Mouse (Mus musculus) gastrocnemius, adult 2 months (tissue): ENCODE measurements around the gene Exoc1. TPM values are rescaled to one million over a fixed set of nuclear protein-coding genes. Genes with fewer than 3 reads are reported as not detected.

ENCODE experiments used
- DNase-seq: peaks from one replicate; pipeline ENCODE4 v3.0.0; 2022
- H3K27ac ChIP-seq: fragments of 200-600 bp; 2 replicates; pipeline ENCODE4 v1.8.1; 2022; ENCODE audit warnings: mild to moderate bottlenecking
- H3K4me3 ChIP-seq: fragments of 200-600 bp; 2 replicates; pipeline ENCODE4 v1.8.1; 2022; ENCODE audit warnings: mild to moderate bottlenecking, moderate library complexity
- CTCF ChIP-seq: fragments of 200-600 bp; IDR thresholded peaks from 2 replicates; pipeline ENCODE4 v1.8.1; 2022; ENCODE audit warnings: antibody characterized with exemption, mild to moderate bottlenecking, moderate library complexity
- intact Hi-C: fragments of 180-260 bp; cut with DNase I; formaldehyde crosslinking; loops from one replicate; pipeline ENCODE4 v1.15.1; 2025
- long read RNA-seq, 2 experiments: library from polyadenylated mRNA; stranded (forward); transcript quantifications; one replicate each; pipeline ENCODE4 v2.0.0; 2021
- total RNA-seq, 2 experiments: library from RNA; stranded (reverse); gene quantifications; 2 replicates each; pipeline ENCODE4 v1.2.3; 2021

The Exoc1 gene
- total RNA-seq, result 10 to 100 TPM; 11.6 to 12.0 TPM
- long read RNA-seq, experiment 1, transcript Exoc1-201 (18 exons, 3,272 nt), result major isoform, 6 of 15 reads
- long read RNA-seq, experiment 1, partial matches to known transcripts, result 2 of 15 reads
- long read RNA-seq, experiment 1, other reads (novel, unspliced or antisense), result 7 of 15 reads
- long read RNA-seq, experiment 2, partial matches to known transcripts, result 1 of 9 reads
- long read RNA-seq, experiment 2, other reads (novel, unspliced or antisense), result 6 of 9 reads

- peak; percentile 95 for DNase-seq
- Histone ChIP-seq H3K27ac (peak within 1 kb of the TSS; percentile 89), H3K4me3 (peak within 1 kb of the TSS; percentile 86)
- no peak for TF ChIP-seq CTCF
- intact Hi-C loops, result no loop called here
Measured at GRCm38 (mm10) chr5:76529040-76529703, at the start of gene Exoc1. Gene Exoc1 (plus strand): TSS chr5:76529311.

GRCm38 (mm10) chr5:76483811-76484210 is 45.3 kb upstream of the Exoc1 start, which contains the start of gene Gm7271:
Gene Gm7271 (plus strand): TSS chr5:76484040.
- TF ChIP-seq CTCF, result no peak
- intact Hi-C loops, result no loop called here
- no peak within 1 kb of the TSS for H3K4me3 ChIP-seq
- no peak within 1 kb of the TSS for H3K27ac ChIP-seq
- no peak for DNase-seq

GRCm38 (mm10) chr5:76495126-76495525 is 34.0 kb upstream of the Exoc1 start:
- TF ChIP-seq CTCF, result no peak
- no peak overlapping the region for H3K4me3 ChIP-seq
- intact Hi-C loops, result no loop called here
- no peak for DNase-seq
- H3K27ac ChIP-seq, result no peak overlapping the region

GRCm38 (mm10) chr5:76522446-76522845 is 6.7 kb upstream of the Exoc1 start:
- no peak for DNase-seq
- no peak overlapping the region for H3K27ac ChIP-seq
- H3K4me3 ChIP-seq, result no peak overlapping the region
- no peak for TF ChIP-seq CTCF
- intact Hi-C loops, result no loop called here

GRCm38 (mm10) chr5:76524623-76525022 is 4.5 kb upstream of the Exoc1 start:
- no peak overlapping the region for H3K4me3 ChIP-seq
- intact Hi-C loops, result no loop called here
- no peak for TF ChIP-seq CTCF
- DNase-seq, result no peak
- peak overlapping the region; percentile 12; the same call in 1 of the 2 replicates for H3K27ac ChIP-seq

- Histone ChIP-seq H3K27ac (peak overlapping the region; percentile 12; the same call in 1 of the 2 replicates), H3K4me3 (no peak overlapping the region)
- intact Hi-C loops, result no loop called here
- no peak for DNase-seq
- TF ChIP-seq CTCF, result no peak
Measured at GRCm38 (mm10) chr5:76525066-76525465, 4.0 kb upstream of the Exoc1 start.

- Histone ChIP-seq H3K4me3 (no peak overlapping the region), H3K27ac (no peak overlapping the region)
- no peak for DNase-seq
- intact Hi-C loops, result no loop called here
- TF ChIP-seq CTCF, result peak; percentile 26; the same call in 1 of the 2 replicates
Measured at GRCm38 (mm10) chr5:76525829-76526228, 3.3 kb upstream of the Exoc1 start.

- intact Hi-C loops, result loop anchor here (10.0 kb wide), 1 partner anchor 225 kb away; the partner anchor contains the start of gene Clock
- peak overlapping the region; percentile 86 for H3K4me3 ChIP-seq
- no peak for TF ChIP-seq CTCF
- H3K27ac ChIP-seq, result peak overlapping the region; percentile 89
- DNase-seq, result no peak
Measured at GRCm38 (mm10) chr5:76529704-76530066, 574 bp downstream of the Exoc1 start.

GRCm38 (mm10) chr5:76533186-76533585 is 4.1 kb downstream of the Exoc1 start:
- intact Hi-C loops, result loop anchor here (10.0 kb wide), 1 partner anchor 228 kb away; the partner anchor contains the start of gene Clock
- DNase-seq, result peak; percentile 61

GRCm38 (mm10) chr5:76536231-76536630 is 7.1 kb downstream of the Exoc1 start:
- H3K4me3 ChIP-seq, result no peak overlapping the region
- TF ChIP-seq CTCF, result no peak
- no peak overlapping the region for H3K27ac ChIP-seq
- DNase-seq, result no peak
- intact Hi-C loops, result loop anchor here (10.0 kb wide), 1 partner anchor 231 kb away; the partner anchor contains the start of gene Clock

More at GRCm38 (mm10) chr5:76533186-76533585, 4.1 kb downstream of the Exoc1 start:
- H3K27ac ChIP-seq, result peak overlapping the region; percentile 70
- H3K4me3 ChIP-seq, result peak overlapping the region; percentile 13; the same call in 1 of the 2 replicates
- no peak for TF ChIP-seq CTCF

- intact Hi-C loops, result loop anchor here (10.0 kb wide), 1 partner anchor 233 kb away; the partner anchor contains the start of gene Clock
- DNase-seq, result no peak
- no peak overlapping the region for H3K4me3 ChIP-seq
- no peak overlapping the region for H3K27ac ChIP-seq
- no peak for TF ChIP-seq CTCF
Measured at GRCm38 (mm10) chr5:76537578-76537977, 8.5 kb downstream of the Exoc1 start.

- H3K27ac ChIP-seq, result peak overlapping the region; percentile 75
- peak; percentile 47 for DNase-seq
- H3K4me3 ChIP-seq, result peak overlapping the region; percentile 50
- intact Hi-C loops, result loop anchor here (5.0 to 10.0 kb wide), 2 partner anchors 398 to 675 kb away; partner anchors contain the start of gene Srd5a3
- no peak for TF ChIP-seq CTCF
Measured at GRCm38 (mm10) chr5:76540181-76540580, 11.1 kb downstream of the Exoc1 start.

- DNase-seq, result no peak
- peak overlapping the region; percentile 75 for H3K27ac ChIP-seq
- intact Hi-C loops, result loop anchor here (5.0 to 10.0 kb wide), 2 partner anchors 399 to 676 kb away; partner anchors contain the start of gene Srd5a3
- peak overlapping the region; percentile 50 for H3K4me3 ChIP-seq
- peak; percentile 76 for TF ChIP-seq CTCF
Measured at GRCm38 (mm10) chr5:76540842-76541241, 11.7 kb downstream of the Exoc1 start.
